Mouse (Mus musculus) kidney, postnatal 25 days (tissue): ENCODE data around the gene Pou2f2.
A peak's percentile ranks its signal among the peaks of the same experiment; 100 is the strongest.

ENCODE experiments used
- DNase-seq, 2 experiments: peaks; one replicate each; pipeline ENCODE4 v3.0.0; 2021; ENCODE audit warnings: mixed read lengths in 2 of 2

Pou2f2 gene

DNA sequence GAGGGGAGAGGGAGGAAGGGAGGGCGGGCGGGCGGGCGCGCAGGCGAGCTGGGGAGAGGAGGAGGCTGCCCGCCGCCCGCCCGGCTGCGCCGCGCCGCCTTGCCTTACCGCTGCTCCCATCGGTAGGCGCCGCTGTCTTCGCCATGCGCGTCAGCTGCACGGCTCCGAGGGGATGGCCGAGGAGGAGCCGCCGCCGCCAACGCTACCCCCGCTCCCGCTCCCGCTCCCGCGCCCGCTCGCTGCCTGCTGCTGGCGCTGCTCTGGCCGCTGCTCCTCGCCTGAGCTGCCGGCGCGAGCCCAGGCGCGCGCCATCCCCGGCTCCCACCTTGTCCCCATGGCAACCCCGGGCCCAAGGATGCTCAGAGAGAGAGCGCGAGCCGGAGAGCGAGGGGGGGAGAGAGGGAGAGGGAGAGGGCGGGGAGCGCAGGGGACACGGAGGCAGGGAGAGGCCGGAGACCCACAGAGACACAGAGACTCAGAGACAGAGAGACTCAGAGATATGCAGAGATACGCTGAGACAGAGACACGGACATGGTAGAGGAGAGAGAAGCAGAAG lies at the start of gene Pou2f2:
TSS of gene Pou2f2 (minus strand) at position 121 of the 556 bp plus-strand sequence.
- peak; percentile 39 to 70 for DNase-seq

- DNase-seq: peak; percentile 44 to 81
Observed at GRCm38 (mm10) chr7:25227523-25228300, 48.2 kb upstream of the Pou2f2 start.

DNA sequence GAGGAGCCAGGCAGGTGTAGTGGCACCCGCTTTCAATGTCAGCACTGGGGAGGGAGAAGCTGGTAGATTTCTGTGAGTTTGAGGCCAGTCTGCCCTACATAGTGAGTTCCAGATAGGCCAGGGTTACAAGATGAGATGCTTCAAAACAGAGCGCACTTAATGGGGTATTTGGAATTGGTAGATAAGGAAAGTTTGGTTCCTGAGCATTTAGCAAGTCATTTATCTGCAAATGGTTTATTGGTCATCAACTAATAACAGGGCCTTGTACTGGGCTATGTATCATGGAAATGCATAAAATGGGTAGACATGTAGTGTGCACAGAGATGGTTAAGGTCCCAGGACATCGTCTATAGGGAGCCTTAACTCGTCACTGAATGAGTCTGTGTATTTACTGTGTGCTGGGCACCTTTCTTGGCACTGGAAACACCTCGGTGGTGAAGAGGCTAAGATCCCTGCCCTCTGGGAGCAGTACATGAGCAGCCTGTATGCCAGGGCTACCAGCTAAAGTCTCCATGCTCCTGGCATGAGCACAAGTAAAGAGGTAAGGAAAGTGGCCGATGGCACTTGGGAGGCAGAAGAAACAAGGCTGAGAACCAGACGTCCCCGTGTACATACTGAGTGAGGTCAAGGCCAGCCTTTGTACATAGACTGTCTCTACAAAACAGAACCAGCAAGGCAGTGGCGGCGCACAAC lies 42.9 kb upstream of the Pou2f2 start:
- DNase-seq: no peak

- DNase-seq: peak; percentile 98 to 99
Observed at GRCm38 (mm10) chr7:25221102-25221883, 41.8 kb upstream of the Pou2f2 start, which contains the start of gene Zfp526. Zfp526 (plus strand) TSS chr7:25221425.

GRCm38 (mm10) chr7:25220457-25221101 lies 41.1 kb upstream of the Pou2f2 start, which contains the start of gene Dedd2:
Dedd2 (minus strand) TSS chr7:25220615.
- DNase-seq: peak; percentile 38 to 87

DNA sequence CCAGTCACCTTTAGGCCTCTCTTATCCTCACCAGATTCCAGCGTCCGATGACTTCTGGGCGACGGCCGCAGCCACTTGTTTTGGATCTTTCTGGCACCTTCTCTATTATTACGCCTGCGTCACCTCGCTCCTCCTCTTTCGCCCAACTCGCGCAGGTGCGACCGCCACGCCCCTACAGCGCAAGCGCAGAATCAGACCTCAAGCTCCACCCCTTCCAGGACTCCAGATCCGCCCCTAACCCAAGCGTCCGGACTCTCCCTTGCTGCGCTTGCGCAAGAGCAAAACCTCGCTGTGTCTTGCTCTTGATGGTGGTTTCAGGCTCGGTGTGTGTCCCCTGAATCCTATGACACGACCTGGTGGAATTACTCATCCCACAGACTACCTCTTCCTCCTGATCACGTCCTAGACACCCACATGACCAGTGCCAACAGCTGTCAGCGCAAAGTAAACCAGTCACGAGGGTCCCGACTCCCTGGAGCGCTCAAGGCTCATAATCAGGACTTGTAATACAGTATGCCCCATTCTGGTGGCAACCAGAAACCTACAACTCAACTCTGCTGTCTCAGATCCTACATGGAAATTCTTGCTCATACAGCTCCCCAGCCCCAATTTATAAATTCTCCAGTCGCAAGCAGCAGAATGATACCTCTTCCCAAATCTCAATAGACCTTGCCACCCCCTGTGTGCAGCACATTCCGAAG lies 40.4 kb upstream of the Pou2f2 start:
- DNase-seq: peak; percentile 96 to 98

DNA sequence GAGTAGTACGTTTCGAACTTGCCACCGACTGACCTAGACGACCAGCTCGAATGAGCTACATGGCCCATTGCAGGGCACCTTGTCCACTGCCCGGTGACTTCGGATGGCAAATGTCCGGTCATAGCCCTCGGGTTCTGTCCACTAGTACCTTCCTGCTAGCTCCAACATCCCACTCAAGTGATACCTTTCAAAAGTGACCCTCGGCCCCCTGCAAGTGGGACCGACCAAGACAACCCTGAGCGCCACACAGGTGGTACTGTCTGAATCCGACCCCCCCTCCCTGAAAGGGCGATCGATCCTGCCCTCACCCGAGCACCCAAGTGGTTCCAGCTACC lies 39.9 kb upstream of the Pou2f2 start:
- DNase-seq: peak in 1 of 2 experiments; percentile 20

- peak; percentile 41 to 67 for DNase-seq
Observed at GRCm38 (mm10) chr7:25218705-25219415, 39.3 kb upstream of the Pou2f2 start.

DNA sequence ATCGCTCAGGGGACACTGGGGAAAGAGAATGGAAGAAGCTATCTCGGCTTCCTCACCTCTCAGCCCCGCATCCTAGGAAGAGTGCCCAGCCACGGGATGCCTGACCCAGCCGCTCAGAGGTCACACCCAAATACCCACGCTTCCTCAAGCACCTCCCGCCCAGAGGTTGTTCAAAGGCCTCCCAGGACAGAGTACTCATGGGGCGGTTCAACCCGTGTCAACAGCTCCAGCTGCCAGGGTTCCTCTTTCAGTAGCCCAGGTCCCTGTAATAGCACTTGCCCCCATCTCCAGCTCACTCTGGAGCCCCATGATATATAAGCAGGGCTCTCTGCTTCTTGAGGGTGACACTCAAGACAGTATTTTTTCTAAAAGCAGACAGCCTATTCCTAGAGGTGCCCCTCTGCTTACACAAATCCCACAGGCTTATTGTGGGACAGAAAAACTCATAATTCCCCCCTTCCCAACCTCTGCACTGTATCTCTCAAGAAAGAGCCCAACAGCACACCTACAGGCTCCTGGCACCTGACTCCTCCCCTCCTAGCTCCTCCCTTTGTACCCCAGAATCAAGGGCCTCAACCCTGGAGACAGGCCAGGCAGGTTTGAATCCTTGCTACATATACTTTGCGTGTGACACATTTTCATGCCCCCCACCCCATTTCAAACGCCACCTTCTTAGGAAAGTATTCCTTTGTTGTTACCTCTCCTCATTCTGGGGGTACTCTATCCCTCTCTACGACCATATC lies 38.3 kb upstream of the Pou2f2 start:
- DNase-seq: peak; percentile 32 to 75

DNA sequence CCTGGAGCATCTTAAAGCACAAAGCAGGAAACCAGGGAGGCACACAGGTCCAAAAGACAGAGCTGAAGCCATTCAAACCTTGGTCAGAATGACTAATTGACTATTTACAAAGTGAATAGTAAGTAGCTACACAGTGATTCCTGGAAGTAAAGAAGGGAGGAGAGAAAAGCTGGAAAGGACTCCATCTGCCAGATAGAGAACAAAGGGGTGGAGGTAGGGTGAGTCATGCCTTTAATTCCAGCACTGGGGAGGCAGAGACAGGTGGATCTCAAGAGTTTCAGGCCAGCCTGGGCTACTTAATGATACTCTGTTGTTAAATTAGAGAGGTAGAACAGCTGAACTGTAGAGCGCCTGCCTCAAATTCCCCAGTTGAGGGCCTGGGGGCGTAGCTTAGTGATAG lies 34.6 kb upstream of the Pou2f2 start:
- no peak for DNase-seq

DNA sequence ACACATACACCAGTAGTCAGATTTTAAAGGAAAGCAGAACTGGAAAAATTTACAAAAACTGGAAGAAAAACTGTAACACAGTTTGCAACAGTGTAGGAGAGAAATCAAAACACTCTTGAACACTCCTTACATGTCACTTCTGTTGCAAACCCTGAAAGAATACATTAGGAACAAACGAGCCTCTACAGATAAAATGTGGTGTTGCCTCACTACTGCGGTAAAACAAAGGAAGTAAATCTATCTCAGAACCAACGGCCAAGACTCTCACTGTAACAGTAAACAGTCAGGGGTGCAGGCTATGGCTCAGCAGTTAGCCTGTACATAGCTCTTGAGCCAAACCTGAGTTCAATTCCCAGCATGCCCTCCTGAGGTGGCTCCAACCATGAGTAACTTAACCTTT lies 33.6 kb upstream of the Pou2f2 start:
- no peak for DNase-seq

DNA sequence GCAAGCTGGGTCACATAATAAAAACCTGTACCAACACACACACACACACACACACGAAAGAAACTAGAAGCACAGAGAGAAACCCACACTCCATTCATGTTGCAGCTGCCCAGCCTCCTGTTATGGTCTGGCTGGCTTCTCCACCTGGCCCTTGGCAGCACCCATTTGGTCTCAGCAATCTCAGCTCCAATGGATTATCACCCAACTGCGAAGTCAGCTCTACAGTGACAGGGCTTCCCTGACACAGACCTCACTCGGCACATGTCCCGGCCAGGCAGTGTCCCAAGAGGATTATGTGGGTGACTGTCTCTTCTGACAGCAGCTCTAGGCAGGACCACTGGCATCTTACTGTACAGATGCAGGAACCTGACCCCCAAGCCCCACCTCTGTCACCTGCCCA lies 31.0 kb upstream of the Pou2f2 start:
- no peak for DNase-seq

GRCm38 (mm10) chr7:25209161-25209622 lies 29.7 kb upstream of the Pou2f2 start:
- no peak for DNase-seq

DNA sequence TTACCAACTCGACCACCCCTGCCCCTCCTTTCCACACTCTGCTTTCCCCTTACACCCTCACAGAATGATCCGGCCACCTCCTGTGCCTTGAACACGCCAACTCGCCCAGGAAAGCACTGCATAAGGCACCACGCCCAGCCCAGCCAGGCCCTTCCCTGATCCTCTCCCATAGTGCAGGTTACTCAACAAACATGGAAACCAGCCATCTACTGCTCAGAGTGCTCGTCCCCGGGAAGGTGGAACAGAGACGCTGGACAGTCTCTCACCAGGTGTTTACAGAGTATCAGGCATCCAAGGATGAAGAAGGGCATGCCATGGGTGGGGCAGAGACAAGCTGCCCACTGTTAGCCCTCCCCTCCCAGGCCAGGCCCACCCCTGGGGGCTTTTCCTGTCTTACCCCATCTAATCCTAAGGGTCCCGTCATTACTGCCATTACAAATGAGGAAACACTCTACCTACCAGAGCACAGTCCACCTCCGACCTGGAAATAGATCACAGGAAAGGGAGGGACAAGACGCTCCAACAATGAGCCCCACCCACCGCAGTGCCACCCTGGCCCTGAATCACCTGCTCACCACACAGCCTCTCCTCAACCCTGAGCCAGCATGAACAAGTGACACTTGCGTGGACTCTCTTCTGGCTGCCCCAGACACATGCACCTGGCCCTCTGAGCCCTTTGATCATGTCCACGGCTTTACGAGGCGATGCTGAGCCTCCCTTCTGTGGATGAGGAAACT lies 26.7 kb upstream of the Pou2f2 start:
- DNase-seq: no peak

- DNase-seq: no peak
Observed at GRCm38 (mm10) chr7:25205355-25206093, 26.0 kb upstream of the Pou2f2 start.

- DNase-seq: peak in 1 of 2 experiments; percentile 38
Observed at GRCm38 (mm10) chr7:25203624-25204023, 24.1 kb upstream of the Pou2f2 start.

DNA sequence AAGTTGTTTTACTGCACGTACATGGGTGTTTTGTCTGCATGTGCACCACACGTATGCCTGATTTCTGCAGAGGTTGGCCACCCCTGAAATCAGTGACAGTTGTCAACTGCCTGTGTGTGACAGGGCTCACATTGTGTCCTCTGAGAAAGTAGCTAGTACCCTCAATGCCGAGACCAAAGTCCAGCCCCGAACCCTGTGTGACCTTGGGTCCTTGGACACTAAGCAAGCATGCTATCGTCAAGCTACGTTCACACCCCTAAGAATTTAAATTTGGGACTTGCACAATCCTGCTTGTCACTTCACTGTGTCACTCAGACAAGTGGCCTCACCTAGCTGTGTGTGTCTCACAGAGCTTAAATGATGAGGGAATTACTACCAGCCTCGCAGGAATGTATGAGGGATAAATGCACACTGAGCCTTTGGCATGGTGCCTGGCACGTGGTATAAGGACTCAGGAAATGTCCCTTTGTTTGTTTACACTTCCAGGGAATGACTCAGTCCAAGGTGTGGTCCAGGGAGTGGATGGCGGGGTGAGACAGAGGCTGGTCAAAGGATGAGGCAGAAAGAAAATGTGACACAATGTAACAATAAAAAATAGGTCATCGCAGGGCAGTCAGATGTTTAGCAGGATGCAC lies 18.0 kb upstream of the Pou2f2 start:
- peak in 1 of 2 experiments; percentile 41 for DNase-seq

DNA sequence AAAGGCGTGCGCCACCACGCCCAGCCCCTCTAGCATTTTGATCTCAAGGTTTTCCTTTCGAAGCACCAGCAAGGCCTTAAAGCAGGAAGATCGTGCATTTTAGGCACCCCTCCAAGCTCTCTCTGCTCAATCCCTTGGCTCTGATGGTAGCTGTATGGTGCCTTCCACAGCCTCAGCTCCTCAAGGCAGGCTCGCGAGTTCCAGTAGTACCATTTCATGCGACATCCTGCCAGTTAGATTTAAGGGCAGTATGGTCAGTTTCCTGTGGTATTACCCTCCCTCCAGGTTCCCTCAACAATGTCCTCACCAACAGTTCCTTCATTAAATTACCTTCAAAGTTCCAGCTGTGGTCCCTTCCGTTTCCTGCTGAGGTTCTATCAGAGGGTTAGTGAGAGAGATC lies 16.6 kb upstream of the Pou2f2 start:
- no peak for DNase-seq
